Mouse (Mus musculus) left cerebral cortex, postnatal 4 days (tissue): ENCODE measurements around the gene 1700012A03Rik. TPM values are rescaled to one million over a fixed set of nuclear protein-coding genes. Genes with fewer than 3 reads are reported as not detected.
A peak's percentile ranks its signal among the peaks of the same experiment; 100 is the strongest.

Experiments used
- DNase-seq: peaks from one replicate; pipeline ENCODE4 v3.0.0-alpha.2; 2022
- intact Hi-C: fragments of 180-260 bp; cut with DNase I; formaldehyde crosslinking; loops from one replicate; pipeline ENCODE4 v1.15.1; 2025
- total RNA-seq, 2 experiments: library from RNA; stranded (reverse); gene quantifications; 2 replicates each; pipeline ENCODE4 v1.2.3; 2021

1700012A03Rik gene
- total RNA-seq, 2 experiments from 2014 or later: not detected

GRCm38 (mm10) chr6:32072161-32072560, 22.1 kb downstream of the 1700012A03Rik start:
- intact Hi-C loops: no loop called here
- DNase-seq: no peak

- DNase-seq: no peak
- intact Hi-C loops: no loop called here
Measured at GRCm38 (mm10) chr6:32093312-32093711, 43.3 kb downstream of the 1700012A03Rik start.

- DNase-seq: peak; percentile 79
- intact Hi-C loops: no loop called here
Measured at GRCm38 (mm10) chr6:32105547-32106275, 55.7 kb downstream of the 1700012A03Rik start.
